Mouse (Mus musculus): ENCODE measurements around the gene Usp22. TPM values are rescaled to one million over a fixed set of nuclear protein-coding genes. Genes with fewer than 3 reads are reported as not detected.

The Usp22 gene
- total and polyA plus RNA-seq, 3 experiments = 48.1 to 65.3 (median 54.7) TPM

DNA sequence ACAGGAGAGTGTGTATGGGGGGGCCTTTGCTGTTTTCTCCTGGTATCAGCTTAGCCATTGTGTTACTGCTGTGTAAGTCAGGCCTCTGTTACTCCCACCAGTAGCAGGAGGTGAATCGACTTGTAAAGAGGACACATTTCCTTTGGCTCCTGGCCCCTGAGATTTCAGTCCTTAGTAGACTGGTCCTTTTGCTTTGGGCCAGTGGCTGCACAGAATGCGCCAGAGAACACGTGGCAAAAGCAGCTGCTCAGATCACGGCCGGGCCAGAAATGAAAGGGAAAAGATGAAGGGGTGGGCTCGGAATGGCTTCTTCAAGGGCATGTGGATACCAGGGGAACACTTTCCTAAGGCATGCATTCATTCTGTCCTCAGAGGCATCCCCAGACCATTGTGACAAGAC is 27.3 kb upstream of the Usp22 start:
- H3K4me2 ChIP-seq (ENCODE audit: insufficient read depth, low read depth, poor library complexity, severe bottlenecking) = no peak overlapping the region
- no peaks in the 10 kb centered on the region for H3K79me2 ChIP-seq (replicated peaks; ENCODE audit: control insufficient read depth, extremely low read depth, insufficient read depth, poor library complexity, severe bottlenecking)
- no peaks in the 10 kb centered on the region for H3K36me3 ChIP-seq (replicated peaks in 1 of 2; ENCODE audit: control insufficient read depth in 1 of 2, insufficient read depth in 1 of 2, low read length in 1 of 2)
- peaks cover 2% of the 10 kb centered on the region for H3K27me3 ChIP-seq (replicated peaks)
- no peak overlapping the region for H3K4me3 ChIP-seq (replicated peaks in 1 of 3; ENCODE audit: low read depth in 2 of 3, low read length in 2 of 3, poor library complexity in 1 of 3)
- H3K9ac ChIP-seq (ENCODE audit: insufficient read depth, low read depth) = no peak overlapping the region
- peaks cover 0 to 1% of the 10 kb centered on the region in 2 experiments; a peak in 2 of 4 replicates for H3K4me1 ChIP-seq (ENCODE audit: control insufficient read depth in 1 of 2, insufficient read depth in 2 of 2)
- H3K9me3 ChIP-seq (replicated peaks; ENCODE audit: low read length) = no peaks in the 10 kb centered on the region
- dilution Hi-C loops (cut with MboI; ENCODE audit: extremely low pct_ligation_motif_present, extremely low pct_unique_long_range_greater_than_20kb, low sequenced_read_pairs) = no loop called here
- H3K27ac ChIP-seq (ENCODE audit: insufficient read depth, low read depth) = no peak overlapping the region
- TF ChIP-seq MXI1 (IDR thresholded peaks at IDR 0.05; ENCODE audit: low read depth, low read length) (no peak), NELFE (IDR thresholded peaks at IDR 0.05; ENCODE audit: low read depth, low read length) (no peak)
- in situ Hi-C loops (cut with MboI; ENCODE audit: low pct_ligation_motif_present, low pct_unique_long_range_greater_than_20kb, low sequenced_read_pairs) = no loop called here
- DNase-seq (ENCODE audit: extremely low read depth) = no peak

DNA sequence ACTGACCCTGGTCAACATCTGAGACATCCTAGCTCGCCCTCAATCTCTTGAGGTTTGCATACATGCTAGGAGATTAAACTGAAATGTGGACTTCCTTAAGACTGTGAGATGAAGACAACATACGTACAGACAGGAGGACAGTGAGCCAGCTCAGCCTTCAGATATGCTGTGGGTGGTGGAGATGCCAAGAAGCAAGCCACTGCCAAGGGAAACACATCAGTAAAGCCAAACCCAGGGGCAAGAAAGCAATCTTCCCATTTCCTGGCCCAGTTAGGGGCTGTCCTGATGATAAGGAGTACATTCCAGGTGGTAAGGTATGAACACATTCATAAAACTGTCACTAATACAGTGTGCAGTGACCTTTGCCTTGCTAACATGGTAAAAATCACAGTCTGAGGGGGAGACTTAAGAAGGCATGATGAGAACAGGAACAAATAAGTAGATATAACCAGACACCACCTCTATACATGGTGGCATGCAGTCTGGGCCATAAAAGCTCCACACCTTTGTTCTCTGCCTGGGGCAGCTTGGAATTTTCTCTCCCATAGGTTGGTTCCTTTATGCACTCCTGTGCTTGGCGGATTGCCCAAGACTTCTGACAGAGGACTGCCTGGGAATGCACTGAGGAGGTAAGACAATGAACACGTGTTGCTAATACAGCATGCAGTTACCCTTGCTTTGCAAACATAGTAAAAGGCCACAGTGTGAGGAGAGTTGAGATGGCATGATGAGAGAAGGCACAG is 24.9 kb upstream of the Usp22 start:
- H3K27ac ChIP-seq (ENCODE audit: insufficient read depth, low read depth) = no peak overlapping the region
- no peaks in the 10 kb centered on the region for H3K9me3 ChIP-seq (replicated peaks; ENCODE audit: low read length)
- H3K4me3 ChIP-seq (replicated peaks in 1 of 3; ENCODE audit: low read depth in 2 of 3, low read length in 2 of 3, poor library complexity in 1 of 3) = no peak overlapping the region
- no peak for DNase-seq (ENCODE audit: extremely low read depth)
- no peak overlapping the region for H3K9ac ChIP-seq (ENCODE audit: insufficient read depth, low read depth)
- H3K27me3 ChIP-seq (replicated peaks) = peaks cover 2% of the 10 kb centered on the region
- in situ Hi-C loops (cut with MboI; ENCODE audit: low pct_ligation_motif_present, low pct_unique_long_range_greater_than_20kb, low sequenced_read_pairs) = loop anchor here (10.0 kb wide), 1 partner anchor 305 kb away; the partner anchor contains the start of gene B9d1
- dilution Hi-C loops (cut with MboI; ENCODE audit: extremely low pct_ligation_motif_present, extremely low pct_unique_long_range_greater_than_20kb, low sequenced_read_pairs) = no loop called here
- no peak overlapping the region for H3K4me2 ChIP-seq (ENCODE audit: insufficient read depth, low read depth, poor library complexity, severe bottlenecking)
- TF ChIP-seq ZMIZ1 (IDR thresholded peaks at IDR 0.05; ENCODE audit: low read depth, low read length) (no peak), CHD1 (IDR thresholded peaks at IDR 0.05; ENCODE audit: low read depth, low read length) (no peak), USF1 (IDR thresholded peaks at IDR 0.05; ENCODE audit: low read depth, low read length) (no peak), UBTF (IDR thresholded peaks at IDR 0.05; ENCODE audit: low read depth, low read length) (no peak), MAX (IDR thresholded peaks at IDR 0.05; ENCODE audit: low read length) (no peak), MYC (IDR thresholded peaks at IDR 0.05; ENCODE audit: low read depth, low read length) (no peak), MAFK (IDR thresholded peaks at IDR 0.05; ENCODE audit: insufficient replicate concordance, low read length) (no peak), BHLHE40 (IDR thresholded peaks at IDR 0.05; ENCODE audit: low read depth, low read length) (no peak), PAX5 (IDR thresholded peaks at IDR 0.05; ENCODE audit: low read length) (no peak), KAT2A (IDR thresholded peaks at IDR 0.05; ENCODE audit: insufficient replicate concordance, low read length) (no peak), MXI1 (IDR thresholded peaks at IDR 0.05; ENCODE audit: low read depth, low read length) (no peak), RCOR1 (conservative IDR thresholded peaks at IDR 0.05; ENCODE audit: low read depth, low read length) (no peak), JUN (IDR thresholded peaks at IDR 0.05; ENCODE audit: insufficient read depth, low read depth, low read length) (no peak), TBP (conservative IDR thresholded peaks at IDR 0.05; ENCODE audit: low read depth, low read length) (no peak)
- no peaks in the 10 kb centered on the region for H3K79me2 ChIP-seq (replicated peaks; ENCODE audit: control insufficient read depth, extremely low read depth, insufficient read depth, poor library complexity, severe bottlenecking)
- H3K36me3 ChIP-seq (replicated peaks in 1 of 2; ENCODE audit: control insufficient read depth in 1 of 2, insufficient read depth in 1 of 2, low read length in 1 of 2) = no peaks in the 10 kb centered on the region
- no peaks in the 10 kb centered on the region for H3K4me1 ChIP-seq (ENCODE audit: control insufficient read depth in 1 of 2, insufficient read depth in 2 of 2)

All from CH12.LX (cell line).